Mouse (Mus musculus): Measurements from ENCODE around the gene Krt35. TPM values are rescaled to one million over a fixed set of nuclear protein-coding genes. Genes with fewer than 3 reads are reported as not detected.

Gene Krt35
- polyA plus RNA-seq, 1 experiment = not detected

DNA sequence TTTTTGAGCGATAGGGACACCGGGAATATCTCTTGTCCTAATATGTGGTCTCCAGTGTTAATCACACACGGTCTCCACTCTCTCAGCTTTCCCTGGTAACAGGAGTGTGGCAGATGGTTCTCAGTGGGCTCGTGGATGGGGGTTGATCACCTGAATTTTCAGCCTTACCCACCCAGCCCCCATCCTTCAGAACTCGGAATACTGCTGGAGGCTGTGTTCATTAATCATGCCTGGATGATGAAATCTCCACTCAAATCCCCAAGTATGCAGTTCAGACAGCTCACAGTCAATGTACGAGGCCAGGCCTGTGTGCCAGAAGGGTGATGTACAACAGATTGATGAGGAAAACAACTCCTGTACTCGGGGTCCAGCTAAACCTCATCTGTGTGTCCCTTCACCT lies 28.9 kb upstream of the Krt35 start:
- TF ChIP-seq CTCF (IDR thresholded peaks at IDR 0.05; ENCODE audit: borderline replicate concordance, insufficient read depth, low read depth, low read length) (no peak), POLR2A (IDR thresholded peaks at IDR 0.05; ENCODE audit: borderline replicate concordance, insufficient read depth, low read length) (no peak)
- Histone ChIP-seq H3K27ac (ENCODE audit: insufficient read depth, low read length) (no peak overlapping the region), H3K27me3 (ENCODE audit: control insufficient read depth, insufficient read depth, low read length) (no peaks in the 10 kb centered on the region), H3K4me1 (ENCODE audit: control insufficient read depth, insufficient read depth, low read length) (no peaks in the 10 kb centered on the region), H3K4me3 (replicated peaks; ENCODE audit: insufficient read depth, low read depth, low read length) (no peak overlapping the region)
- DNase-seq = no peak
- 30% methylated on average over 7 of the region's 7 CpGs for WGBS

DNA sequence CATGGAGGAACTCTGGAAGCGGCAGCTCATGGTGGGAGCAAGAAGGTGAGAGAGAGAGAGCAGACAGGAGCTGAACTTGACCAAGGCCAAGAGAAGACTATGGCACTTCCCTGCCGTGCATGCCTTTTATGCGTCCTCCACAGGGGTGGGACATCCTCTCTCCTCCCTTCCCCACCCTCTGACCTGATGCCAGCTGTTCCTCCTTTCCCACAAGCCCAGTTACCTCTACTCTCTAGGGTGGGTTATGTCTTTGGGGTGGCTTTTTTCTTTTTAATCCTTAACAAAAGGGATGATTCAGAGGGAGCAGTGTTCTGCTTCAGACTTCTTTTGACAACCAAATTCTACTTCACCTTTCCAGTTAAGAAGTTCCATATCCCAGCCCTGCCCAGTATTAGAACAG lies 25.4 kb upstream of the Krt35 start, which contains the start of gene Krt13:
Gene Krt13 (minus strand): TSS at position 101 of the 400 bp plus-strand sequence.
- TF ChIP-seq POLR2A (IDR thresholded peaks at IDR 0.05; ENCODE audit: borderline replicate concordance, insufficient read depth, low read length) (no peak), CTCF (IDR thresholded peaks at IDR 0.05; ENCODE audit: borderline replicate concordance, insufficient read depth, low read depth, low read length) (no peak)
- Histone ChIP-seq H3K27ac (ENCODE audit: insufficient read depth, low read length) (no peak within 1 kb of the TSS), H3K4me1 (ENCODE audit: control insufficient read depth, insufficient read depth, low read length) (no peaks in the 10 kb centered on the region), H3K27me3 (ENCODE audit: control insufficient read depth, insufficient read depth, low read length) (no peaks in the 10 kb centered on the region), H3K4me3 (replicated peaks; ENCODE audit: insufficient read depth, low read depth, low read length) (no peak within 1 kb of the TSS)
- DNase-seq = no peak
- 77% methylated on average over 3 of the region's 3 CpGs for WGBS

DNA sequence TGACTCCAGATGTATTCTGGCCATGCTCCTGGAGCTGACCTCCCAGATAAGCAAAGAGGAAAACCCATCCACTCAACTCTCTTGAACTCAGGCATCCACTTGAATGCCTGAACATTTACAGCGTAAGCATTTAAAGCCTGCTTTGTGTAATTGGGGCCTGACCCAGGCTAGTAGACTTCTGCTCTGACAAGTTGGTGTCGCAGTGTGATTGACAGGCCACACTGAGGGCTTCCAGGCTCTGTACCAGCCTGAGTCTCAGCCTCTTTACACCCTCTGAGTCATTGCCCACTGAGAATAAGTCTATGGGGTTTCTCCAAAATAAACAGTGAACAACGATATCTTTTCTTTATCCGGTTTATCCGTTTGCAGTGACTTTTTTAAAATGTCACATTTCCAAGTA lies 24.3 kb upstream of the Krt35 start:
- H3K4me1 ChIP-seq (ENCODE audit: control insufficient read depth, insufficient read depth, low read length) = no peaks in the 10 kb centered on the region
- DNase-seq = no peak
- H3K27ac ChIP-seq (ENCODE audit: insufficient read depth, low read length) = no peak overlapping the region
- H3K27me3 ChIP-seq (ENCODE audit: control insufficient read depth, insufficient read depth, low read length) = no peaks in the 10 kb centered on the region
- 94% methylated on average over 5 of the region's 5 CpGs for WGBS
- no peak overlapping the region for H3K4me3 ChIP-seq (replicated peaks; ENCODE audit: insufficient read depth, low read depth, low read length)
- TF ChIP-seq POLR2A (IDR thresholded peaks at IDR 0.05; ENCODE audit: borderline replicate concordance, insufficient read depth, low read length) = no peak

DNA sequence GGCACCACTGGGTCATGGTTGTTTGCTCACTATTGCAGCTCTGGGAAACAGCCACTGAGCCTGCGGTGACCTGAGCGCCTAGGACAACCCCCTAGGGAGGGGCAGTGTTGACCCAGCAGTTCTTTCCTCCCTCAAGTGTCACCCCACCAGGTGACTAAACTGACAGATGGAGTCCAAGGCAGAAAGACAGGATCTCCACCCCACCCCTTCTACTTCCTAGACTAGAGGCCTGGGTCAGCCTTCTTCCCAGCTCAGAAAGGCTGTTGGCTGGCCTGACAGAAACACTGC lies 17.6 kb upstream of the Krt35 start:
- no peak for DNase-seq
- Histone ChIP-seq H3K27me3 (ENCODE audit: control insufficient read depth, insufficient read depth, low read length) (no peaks in the 10 kb centered on the region), H3K4me1 (ENCODE audit: control insufficient read depth, insufficient read depth, low read length) (no peaks in the 10 kb centered on the region), H3K4me3 (replicated peaks; ENCODE audit: insufficient read depth, low read depth, low read length) (no peak overlapping the region), H3K27ac (ENCODE audit: insufficient read depth, low read length) (no peak overlapping the region)
- no peak for TF ChIP-seq CTCF (IDR thresholded peaks at IDR 0.05; ENCODE audit: borderline replicate concordance, insufficient read depth, low read depth, low read length)
- 61% methylated on average over 2 of the region's 2 CpGs for WGBS

DNA sequence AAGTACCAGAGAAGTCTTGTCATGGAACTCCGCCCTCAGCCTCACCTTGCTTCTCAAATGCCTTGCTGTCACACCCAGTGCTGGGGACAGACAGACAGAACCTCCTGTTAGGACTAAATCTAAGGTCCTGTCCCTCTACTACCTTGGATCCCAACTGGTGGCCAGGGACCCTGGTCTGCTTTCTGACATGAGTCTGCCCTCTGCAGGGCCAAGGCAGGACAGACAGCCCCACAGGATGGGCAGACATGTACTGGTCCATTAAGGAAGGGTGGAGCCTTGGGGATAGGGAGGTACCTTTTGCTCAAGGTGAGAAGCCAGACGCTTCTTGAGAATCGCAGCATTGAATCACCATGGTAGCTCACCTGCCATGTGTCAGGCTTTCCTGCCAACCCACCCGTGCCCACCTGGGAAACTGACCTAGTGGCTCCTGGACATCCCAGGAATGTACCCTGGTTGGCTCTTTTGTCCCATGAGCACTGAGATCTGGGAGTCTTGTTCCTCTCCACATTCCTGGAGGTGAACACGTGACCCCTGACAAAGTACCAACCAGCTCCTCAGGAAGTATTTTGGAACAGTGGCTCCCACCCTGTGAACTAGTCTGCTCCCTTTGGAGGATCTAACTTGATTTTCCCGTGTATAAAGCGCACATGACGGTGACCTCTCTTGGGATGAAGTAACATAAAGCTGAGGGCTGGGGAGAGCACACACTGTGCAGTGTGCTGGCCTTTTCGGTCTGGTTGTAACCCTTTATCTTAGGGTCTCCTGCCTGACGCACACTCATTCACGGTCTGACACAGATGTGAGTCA lies 17.1 kb upstream of the Krt35 start:
- Histone ChIP-seq H3K27ac (ENCODE audit: insufficient read depth, low read length) (no peak overlapping the region), H3K27me3 (ENCODE audit: control insufficient read depth, insufficient read depth, low read length) (no peaks in the 10 kb centered on the region), H3K4me1 (ENCODE audit: control insufficient read depth, insufficient read depth, low read length) (no peaks in the 10 kb centered on the region), H3K4me3 (replicated peaks; ENCODE audit: insufficient read depth, low read depth, low read length) (no peak overlapping the region)
- TF ChIP-seq POLR2A (IDR thresholded peaks at IDR 0.05; ENCODE audit: borderline replicate concordance, insufficient read depth, low read length) (no peak), CTCF (IDR thresholded peaks at IDR 0.05; ENCODE audit: borderline replicate concordance, insufficient read depth, low read depth, low read length) (no peak)
- WGBS = 80% methylated on average over 11 of the region's 11 CpGs
- no peak for DNase-seq

DNA sequence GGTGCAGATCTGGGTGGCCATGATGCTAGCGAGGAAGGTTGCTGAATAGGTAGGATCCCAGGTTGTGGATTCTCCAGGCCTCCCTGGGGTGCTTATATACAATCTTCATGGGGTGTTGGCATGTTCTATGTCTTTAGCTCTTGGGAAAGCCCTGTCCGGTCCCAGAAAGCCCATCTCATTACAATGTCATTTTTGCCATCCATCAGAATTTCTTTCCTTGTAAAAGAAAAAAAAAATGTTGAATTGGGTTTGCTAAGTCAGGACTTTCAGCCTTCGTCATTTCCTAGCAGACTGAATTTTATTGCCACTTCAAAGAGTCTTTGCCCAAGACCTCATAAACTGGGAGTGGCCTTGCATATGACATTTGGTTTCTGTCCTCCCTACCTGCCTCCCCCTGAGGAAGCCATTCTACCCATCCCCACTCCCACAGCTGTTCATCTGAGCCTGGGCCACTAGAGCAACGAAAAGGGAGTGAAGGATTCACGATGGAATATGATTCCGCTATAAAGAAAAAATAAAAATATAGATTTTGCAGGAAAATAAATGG lies 9.6 kb upstream of the Krt35 start, which contains the start of gene Krt36:
Gene Krt36 (minus strand): TSS at position 51 of the 547 bp plus-strand sequence.
- no peak within 1 kb of the TSS for H3K27ac ChIP-seq (ENCODE audit: insufficient read depth, low read length)
- DNase-seq = no peak
- WGBS = 84% methylated on average over 6 of the region's 6 CpGs
- H3K27me3 ChIP-seq (ENCODE audit: control insufficient read depth, insufficient read depth, low read length) = no peaks in the 10 kb centered on the region
- H3K4me1 ChIP-seq (ENCODE audit: control insufficient read depth, insufficient read depth, low read length) = no peaks in the 10 kb centered on the region
- TF ChIP-seq CTCF (IDR thresholded peaks at IDR 0.05; ENCODE audit: borderline replicate concordance, insufficient read depth, low read depth, low read length) (no peak), POLR2A (IDR thresholded peaks at IDR 0.05; ENCODE audit: borderline replicate concordance, insufficient read depth, low read length) (no peak)
- H3K4me3 ChIP-seq (replicated peaks; ENCODE audit: insufficient read depth, low read depth, low read length) = no peak within 1 kb of the TSS

DNA sequence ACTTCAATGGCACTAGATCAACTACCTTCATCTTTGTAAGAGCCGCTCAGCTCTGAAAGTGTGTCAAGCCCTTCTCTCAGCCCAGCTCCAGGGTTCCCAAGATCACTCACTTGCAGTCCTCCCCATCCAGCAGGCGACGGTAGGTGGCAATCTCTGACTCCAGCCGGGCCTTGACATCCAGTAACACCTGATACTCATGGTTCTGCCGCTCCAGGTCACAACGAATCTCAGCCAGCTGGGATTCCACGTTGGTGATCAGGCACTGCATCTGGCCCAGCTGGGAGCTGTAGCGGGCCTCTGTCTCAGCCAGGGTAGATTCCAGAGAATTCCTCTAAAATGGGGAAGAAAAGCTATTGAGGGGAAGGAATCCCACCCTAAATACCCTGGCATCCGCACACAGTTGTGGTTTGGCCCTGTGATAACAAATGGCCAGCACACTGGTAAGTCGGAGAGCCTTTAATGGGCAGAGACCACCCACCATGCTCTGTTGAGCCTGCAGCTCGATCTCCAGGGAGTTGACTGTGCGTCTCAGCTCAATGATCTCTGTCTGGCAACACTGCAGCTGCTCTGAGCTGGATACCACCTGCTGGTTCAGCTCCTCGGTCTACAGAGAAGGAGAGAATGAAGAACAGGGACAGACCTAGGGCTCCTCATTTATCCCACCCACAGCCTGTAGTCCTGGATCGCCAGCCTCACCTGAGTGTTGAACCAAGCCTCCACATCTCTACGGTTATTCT lies 6.8 kb upstream of the Krt35 start:
- H3K27ac ChIP-seq (ENCODE audit: insufficient read depth, low read length) = no peak overlapping the region
- no peak for DNase-seq
- TF ChIP-seq CTCF (IDR thresholded peaks at IDR 0.05; ENCODE audit: borderline replicate concordance, insufficient read depth, low read depth, low read length) (no peak), POLR2A (IDR thresholded peaks at IDR 0.05; ENCODE audit: borderline replicate concordance, insufficient read depth, low read length) (no peak)
- no peak overlapping the region for H3K4me3 ChIP-seq (replicated peaks; ENCODE audit: insufficient read depth, low read depth, low read length)
- no peaks in the 10 kb centered on the region for H3K4me1 ChIP-seq (ENCODE audit: control insufficient read depth, insufficient read depth, low read length)
- WGBS = 62% methylated on average over 15 of the region's 15 CpGs
- no peaks in the 10 kb centered on the region for H3K27me3 ChIP-seq (ENCODE audit: control insufficient read depth, insufficient read depth, low read length)

DNA sequence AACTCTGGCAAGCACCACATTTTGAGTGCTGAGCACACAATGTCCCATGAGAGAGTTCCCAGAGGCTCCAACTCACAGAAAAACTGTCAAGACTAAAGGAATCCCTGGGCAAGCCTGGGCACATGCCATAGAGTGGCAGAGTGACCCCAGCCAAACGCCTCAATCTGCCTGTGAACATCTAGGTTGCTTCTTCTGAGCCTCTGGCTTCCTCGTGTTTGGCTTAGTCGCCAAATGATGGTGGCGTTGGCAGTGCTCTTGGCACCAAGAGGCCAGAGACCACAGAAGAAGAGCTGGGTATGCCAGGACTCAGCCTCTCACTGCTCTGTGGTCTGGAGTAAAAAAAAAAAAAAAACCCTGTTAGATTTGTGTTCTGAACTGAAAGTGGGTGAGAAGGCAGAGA lies 4.3 kb upstream of the Krt35 start:
- Histone ChIP-seq H3K27me3 (ENCODE audit: control insufficient read depth, insufficient read depth, low read length) (no peaks in the 10 kb centered on the region), H3K4me1 (ENCODE audit: control insufficient read depth, insufficient read depth, low read length) (no peaks in the 10 kb centered on the region), H3K4me3 (replicated peaks; ENCODE audit: insufficient read depth, low read depth, low read length) (no peak overlapping the region), H3K27ac (ENCODE audit: insufficient read depth, low read length) (no peak overlapping the region)
- 20% methylated on average over 4 of the region's 4 CpGs for WGBS
- no peak for DNase-seq
- TF ChIP-seq CTCF (IDR thresholded peaks at IDR 0.05; ENCODE audit: borderline replicate concordance, insufficient read depth, low read depth, low read length) (no peak), POLR2A (IDR thresholded peaks at IDR 0.05; ENCODE audit: borderline replicate concordance, insufficient read depth, low read length) (no peak)
